Mouse (Mus musculus) midbrain, embryonic 10.5 days (tissue): ENCODE results near the gene Rassf1. TPM values are rescaled to one million over a fixed set of nuclear protein-coding genes. Genes with fewer than 3 reads are reported as not detected.

Experiments
- DNase-seq: peaks from one replicate; pipeline ENCODE4 v3.0.0-alpha.2; 2017; ENCODE audit warnings: low spot score
- H3K27ac ChIP-seq: fragments of 300-500 bp; sonication (generic); replicated peaks from 2 replicates; pipeline ENCODE4 v1.5.1; 2016; ENCODE audit warnings: mild to moderate bottlenecking
- H3K27me3 ChIP-seq: fragments of 300-500 bp; sonication (generic); 2 replicates; pipeline ENCODE4 v1.6.1; 2016; ENCODE audit warnings: low read depth, mild to moderate bottlenecking; ENCODE audit not compliant: poor library complexity, severe bottlenecking
- H3K36me3 ChIP-seq: fragments of 300-500 bp; sonication (generic); 2 replicates; pipeline ENCODE4 v1.6.1; 2016; ENCODE audit warnings: mild to moderate bottlenecking, moderate library complexity
- H3K4me1 ChIP-seq: fragments of 300-500 bp; sonication (generic); 2 replicates; pipeline ENCODE4 v1.6.1; 2016
- H3K4me3 ChIP-seq: fragments of 300-500 bp; sonication (generic); 2 replicates; pipeline ENCODE4 v1.5.1; 2016; ENCODE audit warnings: mild to moderate bottlenecking, moderate library complexity
- H3K9me3 ChIP-seq: fragments of 300-500 bp; sonication (generic); replicated peaks from 2 replicates; pipeline ENCODE4 v1.6.1; 2016; ENCODE audit warnings: mild to moderate bottlenecking
- WGBS: fragments of 180-500 bp; shearing (Covaris S2); methylation state at CpG from one replicate; pipeline ENCODE4 v1.1.7; 2016; 5-methylcytosine and 5-hydroxymethylcytosine counted together
- polyA plus RNA-seq: library from polyadenylated mRNA; unstranded; fragments of >200 nt; fragmentation: Nextera tagmentation; extraction: Ambion mirVana; gene quantifications from 2 replicates; pipeline ENCODE4 v1.2.1, GENCODE M21; 2016

Rassf1 gene
- polyA plus RNA-seq, 1 experiment from 2014 or later: 54.8 TPM

- 64% methylated on average over 9 of the region's 9 CpGs for WGBS
- H3K27ac ChIP-seq: peak overlapping the region; percentile 83
- peaks cover 31% of the 10 kb centered on the region for H3K27me3 ChIP-seq
- no peaks in the 10 kb centered on the region for H3K9me3 ChIP-seq
- H3K4me1 ChIP-seq: peaks cover 95% of the 10 kb centered on the region
- H3K4me3 ChIP-seq: no peak overlapping the region
- no peak for DNase-seq
- H3K36me3 ChIP-seq: no peaks in the 10 kb centered on the region
Observed at GRCm38 (mm10) chr9:107607653-107608245, 56.4 kb downstream of the Rassf1 start.

DNA sequence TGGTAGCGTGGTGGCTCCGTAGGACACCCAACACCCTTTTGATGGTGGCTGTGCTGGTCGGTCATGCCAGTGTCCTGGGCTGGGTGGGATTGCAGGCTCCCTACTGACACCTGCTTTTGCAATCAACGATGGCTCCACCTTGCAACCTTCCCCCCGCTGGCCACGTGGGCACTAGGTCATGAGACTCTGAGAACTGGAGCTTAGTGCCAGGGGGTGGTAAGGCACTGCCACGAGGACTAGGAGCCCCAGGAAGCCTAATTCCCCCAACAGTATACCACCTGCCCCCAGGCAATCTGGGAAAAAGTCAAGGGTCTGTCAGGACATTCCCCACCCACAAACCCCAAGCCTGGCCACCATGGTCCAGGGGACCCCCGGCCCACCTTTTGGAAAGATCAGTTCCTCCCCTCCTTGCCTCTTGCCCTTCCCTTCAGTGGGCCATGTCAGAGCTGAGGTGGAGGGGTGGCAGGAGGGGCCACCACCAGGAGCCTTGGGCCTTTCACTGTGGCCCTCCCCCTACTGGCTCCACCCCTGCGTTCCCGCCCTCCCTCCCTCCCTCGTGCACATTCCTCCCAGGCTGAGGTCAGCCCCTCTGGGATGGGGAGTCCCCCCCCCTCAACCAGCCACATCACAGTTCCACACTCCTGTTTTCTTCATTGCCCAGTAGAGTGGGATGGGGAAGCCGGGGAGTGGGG lies 57.5 kb downstream of the Rassf1 start, which contains the start of gene Sema3b:
Gene Sema3b, minus strand, starts transcription at position 489 of the 692 bp plus-strand sequence.
- 41% methylated on average over 12 of the region's 12 CpGs for WGBS
- peak within 1 kb of the TSS; percentile 83 for H3K27ac ChIP-seq
- H3K9me3 ChIP-seq: no peaks in the 10 kb centered on the region
- peak within 1 kb of the TSS; percentile 20; the same call in 1 of the 2 replicates for H3K4me3 ChIP-seq
- peaks cover 19% of the 10 kb centered on the region for H3K27me3 ChIP-seq
- peaks cover 96% of the 10 kb centered on the region for H3K4me1 ChIP-seq
- no peak for DNase-seq
- H3K36me3 ChIP-seq: peaks cover 4% of the 10 kb centered on the region

DNA sequence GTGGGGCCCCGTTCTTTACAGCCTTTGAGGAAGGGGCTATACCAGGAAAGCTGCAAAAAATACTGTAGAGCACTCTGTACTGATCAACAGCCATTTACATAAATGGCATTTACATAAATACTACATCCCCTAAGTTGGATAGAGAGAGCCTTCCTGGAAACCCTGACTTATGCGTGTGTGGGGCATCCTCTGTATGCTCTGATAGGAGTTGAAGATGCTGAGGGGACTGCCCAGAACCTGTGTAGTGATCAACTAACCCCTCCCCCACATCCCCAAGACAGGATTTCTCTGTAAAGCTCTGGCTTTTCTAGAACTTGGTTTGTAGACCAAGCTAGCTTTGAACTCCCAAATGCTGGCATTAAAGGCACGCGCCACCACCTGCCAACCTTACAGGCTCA lies 58.1 kb downstream of the Rassf1 start:
- Histone ChIP-seq H3K27me3 (peaks cover 16% of the 10 kb centered on the region), H3K4me3 (peak overlapping the region; percentile 20; the same call in 1 of the 2 replicates), H3K9me3 (no peaks in the 10 kb centered on the region), H3K4me1 (peaks cover 96% of the 10 kb centered on the region), H3K27ac (peak overlapping the region; percentile 83), H3K36me3 (peaks cover 10% of the 10 kb centered on the region)
- 68% methylated on average over 4 of the region's 4 CpGs for WGBS
- DNase-seq: no peak

DNA sequence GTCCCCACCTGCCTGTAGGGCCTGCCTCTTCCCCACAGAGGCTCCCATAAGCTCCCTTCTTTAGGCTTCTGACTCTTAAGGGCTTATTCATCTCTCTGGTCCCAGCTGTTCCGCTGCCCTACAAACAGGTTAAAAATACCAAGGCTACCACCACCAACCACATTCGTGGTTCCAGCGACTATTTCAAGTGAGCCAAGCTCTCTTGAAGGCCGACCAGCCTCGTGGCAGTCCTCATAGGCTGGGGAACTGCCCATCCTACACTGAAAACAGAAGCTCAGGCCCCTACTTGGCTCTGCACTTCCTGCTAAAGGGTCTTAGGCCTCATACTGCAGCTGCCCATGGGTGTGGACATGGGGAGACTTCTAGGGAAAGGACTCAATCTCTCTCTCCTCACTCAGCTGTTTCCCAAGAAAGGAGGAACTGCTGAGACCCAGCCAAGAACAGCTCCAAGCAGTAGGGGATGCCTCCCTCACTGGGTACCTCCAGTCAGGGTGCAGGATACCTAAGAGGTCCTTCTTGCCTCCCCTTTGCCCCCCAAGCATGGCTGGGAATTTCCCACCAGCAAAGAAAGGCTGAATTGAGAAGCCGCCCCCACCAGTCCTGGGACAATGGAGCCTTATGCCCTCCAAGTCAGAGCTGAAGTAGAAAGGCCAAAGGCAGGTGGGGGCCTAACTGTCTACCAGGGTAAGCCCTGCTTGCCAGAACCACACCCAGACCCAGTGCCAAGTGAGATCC lies 60.3 kb downstream of the Rassf1 start:
- WGBS: 82% methylated on average over 6 of the region's 6 CpGs
- no peak for DNase-seq
- Histone ChIP-seq H3K4me3 (peak overlapping the region; percentile 50), H3K4me1 (peaks cover 95% of the 10 kb centered on the region), H3K27ac (peak overlapping the region; percentile 95), H3K27me3 (peaks cover 6% of the 10 kb centered on the region), H3K9me3 (no peaks in the 10 kb centered on the region), H3K36me3 (peaks cover 32% of the 10 kb centered on the region)

Other genes starting within 250 kb of the Rassf1 start
- 13.5 and 15.2 TPM in 2 replicates for gene Hemk1, start 213.2 kb upstream of the Rassf1 start, polyA plus RNA-seq
- 1.8 and 2.5 TPM in 2 replicates for gene 6430571L13Rik, start 211.0 kb upstream of the Rassf1 start, polyA plus RNA-seq
- 1.00 and 1.7 TPM in 2 replicates for gene Cacna2d2, start 151.9 kb upstream of the Rassf1 start, polyA plus RNA-seq
- 38.6 and 39.5 TPM in 2 replicates for gene Tmem115, start 17.6 kb upstream of the Rassf1 start, polyA plus RNA-seq
- gene Cyb561d2, start 9.4 kb upstream of the Rassf1 start, polyA plus RNA-seq: 20.5 and 22.6 TPM in 2 replicates
- 37.1 and 40.4 TPM in 2 replicates for gene Nprl2, start 9.3 kb upstream of the Rassf1 start, polyA plus RNA-seq
- 0.75 and 1.1 TPM in 2 replicates for gene Zmynd10, start 4.3 kb upstream of the Rassf1 start, polyA plus RNA-seq
- gene Tusc2, start 11.7 kb downstream of the Rassf1 start, polyA plus RNA-seq: 79.2 and 84.3 TPM in 2 replicates
- 143 and 150 TPM in 2 replicates for gene Hyal2, start 16.4 kb downstream of the Rassf1 start, polyA plus RNA-seq
- gene Hyal1, start 25.4 kb downstream of the Rassf1 start, polyA plus RNA-seq: 6.8 and 9.3 TPM in 2 replicates
- 17.6 and 18.2 TPM in 2 replicates for gene Naa80, start 27.3 kb downstream of the Rassf1 start, polyA plus RNA-seq
- gene Hyal3, start 29.3 kb downstream of the Rassf1 start, polyA plus RNA-seq: 0.62 and 0.96 TPM in 2 replicates
- 46.3 and 56.8 TPM in 2 replicates for gene Ifrd2, start 36.1 kb downstream of the Rassf1 start, polyA plus RNA-seq
- 1.8 and 3.2 TPM in 2 replicates for gene Sema3b, start 57.7 kb downstream of the Rassf1 start, polyA plus RNA-seq
- gene Gnai2, start 83.8 kb downstream of the Rassf1 start, polyA plus RNA-seq: 629 and 656 TPM in 2 replicates
- 9.3 and 11.6 TPM in 2 replicates for gene Slc38a3, start 118.0 kb downstream of the Rassf1 start, polyA plus RNA-seq
- gene Gnat1, start 128.2 kb downstream of the Rassf1 start, polyA plus RNA-seq: 3.2 and 3.6 TPM in 2 replicates
- gene Sema3f, start 158.9 kb downstream of the Rassf1 start, polyA plus RNA-seq: 14.9 and 17.2 TPM in 2 replicates
- gene Rbm5, start 219.4 kb downstream of the Rassf1 start, polyA plus RNA-seq: 200 and 220 TPM in 2 replicates